Mouse (Mus musculus): ENCODE measurements around the gene Barx1.
A peak's percentile ranks its signal among the peaks of the same experiment; 100 is the strongest.

Gene Barx1

GRCm38 (mm10) chr13:48660221-48660734 lies 2.5 kb upstream of the Barx1 start:
- DNase-seq (ENCODE audit: low spot score in 2 of 2), result no peak

DNA sequence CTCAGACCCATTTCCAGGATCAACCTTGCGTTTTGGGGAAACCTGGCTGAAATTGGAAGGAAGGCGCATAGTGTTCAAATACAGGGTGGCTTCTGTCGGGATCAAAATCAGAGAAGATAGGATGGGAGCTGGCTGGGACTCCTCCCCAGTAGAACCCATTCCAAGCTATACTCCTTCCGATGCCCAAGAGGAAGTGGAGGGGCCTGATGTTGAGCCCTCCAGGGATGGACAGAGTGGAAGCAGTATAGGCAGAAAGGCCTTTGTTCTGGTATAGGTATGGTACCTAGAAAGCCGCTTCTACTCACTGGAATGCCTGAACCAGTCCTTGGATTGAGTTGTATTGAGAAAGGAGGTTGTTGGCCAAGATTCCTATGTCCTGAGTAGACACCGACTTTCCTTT lies 2.1 kb upstream of the Barx1 start:
- no peak for DNase-seq (ENCODE audit: low spot score in 2 of 2)

GRCm38 (mm10) chr13:48661561-48661960 lies 1.2 kb upstream of the Barx1 start:
- no peak for DNase-seq (ENCODE audit: low spot score in 2 of 2)

DNA sequence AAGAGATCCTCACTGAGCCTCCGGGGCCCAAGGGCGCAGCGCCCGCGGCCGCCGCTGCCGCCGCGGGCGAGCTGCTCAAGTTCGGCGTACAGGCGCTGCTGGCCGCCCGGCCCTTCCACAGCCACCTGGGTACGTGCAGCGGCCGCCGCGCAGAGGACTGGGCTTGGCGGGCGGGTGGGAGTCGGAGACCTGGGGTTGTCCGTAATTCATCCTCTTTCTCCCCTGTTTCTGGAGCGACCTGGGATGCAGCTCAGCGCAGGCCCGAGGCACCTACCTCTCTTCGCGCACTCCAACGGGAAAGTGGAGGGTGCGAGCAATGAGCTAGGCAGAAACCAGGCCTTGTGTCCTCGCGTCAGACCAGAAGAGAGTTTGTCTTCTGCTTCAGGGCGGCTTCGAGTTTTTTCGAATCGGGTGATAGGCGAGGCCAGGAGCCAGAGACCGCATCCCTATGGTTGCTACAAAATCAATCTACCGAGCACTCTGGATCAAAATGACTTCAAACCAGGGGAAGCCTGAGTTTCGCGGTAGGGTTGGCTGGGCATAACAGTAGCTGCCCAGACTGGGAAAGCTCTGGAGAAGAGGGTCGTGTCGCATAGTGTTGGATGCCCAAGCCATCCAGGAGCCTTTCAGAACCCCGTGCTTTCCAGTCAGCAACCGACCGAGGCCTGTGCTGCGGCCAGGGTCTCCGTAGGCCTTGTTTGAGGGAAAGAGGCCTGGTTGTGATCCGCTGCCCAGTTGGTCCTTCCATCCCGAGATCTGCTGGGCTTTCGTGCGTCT lies 601 bp downstream of the Barx1 start:
- no peak for DNase-seq (ENCODE audit: low spot score in 2 of 2)

DNA sequence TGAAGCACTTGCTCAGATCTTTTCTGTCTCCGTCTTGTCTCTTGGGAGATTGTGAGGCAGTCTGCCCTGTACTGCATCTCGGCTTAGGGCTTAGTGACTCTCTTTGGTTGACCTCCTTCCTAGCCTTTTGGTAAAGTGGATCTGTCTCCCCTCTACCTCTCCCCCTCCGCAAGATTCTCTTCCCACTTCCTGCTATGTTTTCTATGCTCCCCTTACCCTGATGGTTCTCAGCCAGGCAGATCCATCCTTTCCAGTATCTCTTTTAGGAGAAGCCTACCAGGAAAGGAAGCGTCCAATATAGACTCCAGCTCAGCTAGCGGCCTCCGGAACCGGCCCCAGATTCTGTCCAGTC lies 1.2 kb downstream of the Barx1 start:
- DNase-seq (ENCODE audit: low spot score in 2 of 2), result no peak

GRCm38 (mm10) chr13:48664916-48665655 lies 2.3 kb downstream of the Barx1 start:
- DNase-seq (ENCODE audit: low spot score in 2 of 2), result no peak

- DNase-seq (ENCODE audit: low spot score in 2 of 2), result no peak
These were observed 3.1 kb downstream of the Barx1 start for GRCm38 (mm10) chr13:48665656-48666597.

- no peak for DNase-seq (ENCODE audit: low spot score in 2 of 2)
These were observed 4.7 kb downstream of the Barx1 start for GRCm38 (mm10) chr13:48667461-48667860.

GRCm38 (mm10) chr13:48668091-48668975 lies 5.5 kb downstream of the Barx1 start:
- no peak for DNase-seq (ENCODE audit: low spot score in 2 of 2)

- no peak for DNase-seq (ENCODE audit: low spot score in 2 of 2)
These were observed 6.3 kb downstream of the Barx1 start for GRCm38 (mm10) chr13:48668976-48669534.

- no peak for DNase-seq (ENCODE audit: low spot score in 2 of 2)
These were observed 9.6 kb downstream of the Barx1 start for GRCm38 (mm10) chr13:48672312-48672840.

- DNase-seq (ENCODE audit: low spot score in 2 of 2), result no peak
These were observed 11.8 kb downstream of the Barx1 start for GRCm38 (mm10) chr13:48674609-48675008.

DNA sequence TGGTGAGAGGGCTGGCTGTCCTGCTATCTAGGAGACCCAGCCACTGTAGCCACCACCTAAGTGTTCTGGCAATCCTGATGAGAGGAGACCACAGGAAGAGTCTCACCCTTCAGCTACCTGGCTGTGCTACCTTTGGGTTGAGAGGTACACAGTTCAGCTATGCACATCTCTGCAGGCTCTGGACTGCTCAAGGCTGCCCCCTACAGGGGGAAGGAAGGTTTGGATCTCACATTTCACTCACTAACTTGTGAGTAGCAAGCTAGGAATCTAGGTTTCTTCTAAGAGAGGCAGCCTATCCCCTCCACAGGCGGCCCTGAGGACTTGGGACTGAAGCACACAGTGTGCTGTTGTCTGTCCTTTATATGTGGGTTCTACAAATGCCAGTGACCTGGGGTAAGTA lies 16.6 kb downstream of the Barx1 start:
- no peak for DNase-seq (ENCODE audit: low spot score in 2 of 2)

GRCm38 (mm10) chr13:48686666-48687065 lies 23.9 kb downstream of the Barx1 start:
- no peak for DNase-seq (ENCODE audit: low spot score in 2 of 2)

GRCm38 (mm10) chr13:48691991-48692390 lies 29.2 kb downstream of the Barx1 start:
- DNase-seq (ENCODE audit: low spot score in 2 of 2), result no peak

DNA sequence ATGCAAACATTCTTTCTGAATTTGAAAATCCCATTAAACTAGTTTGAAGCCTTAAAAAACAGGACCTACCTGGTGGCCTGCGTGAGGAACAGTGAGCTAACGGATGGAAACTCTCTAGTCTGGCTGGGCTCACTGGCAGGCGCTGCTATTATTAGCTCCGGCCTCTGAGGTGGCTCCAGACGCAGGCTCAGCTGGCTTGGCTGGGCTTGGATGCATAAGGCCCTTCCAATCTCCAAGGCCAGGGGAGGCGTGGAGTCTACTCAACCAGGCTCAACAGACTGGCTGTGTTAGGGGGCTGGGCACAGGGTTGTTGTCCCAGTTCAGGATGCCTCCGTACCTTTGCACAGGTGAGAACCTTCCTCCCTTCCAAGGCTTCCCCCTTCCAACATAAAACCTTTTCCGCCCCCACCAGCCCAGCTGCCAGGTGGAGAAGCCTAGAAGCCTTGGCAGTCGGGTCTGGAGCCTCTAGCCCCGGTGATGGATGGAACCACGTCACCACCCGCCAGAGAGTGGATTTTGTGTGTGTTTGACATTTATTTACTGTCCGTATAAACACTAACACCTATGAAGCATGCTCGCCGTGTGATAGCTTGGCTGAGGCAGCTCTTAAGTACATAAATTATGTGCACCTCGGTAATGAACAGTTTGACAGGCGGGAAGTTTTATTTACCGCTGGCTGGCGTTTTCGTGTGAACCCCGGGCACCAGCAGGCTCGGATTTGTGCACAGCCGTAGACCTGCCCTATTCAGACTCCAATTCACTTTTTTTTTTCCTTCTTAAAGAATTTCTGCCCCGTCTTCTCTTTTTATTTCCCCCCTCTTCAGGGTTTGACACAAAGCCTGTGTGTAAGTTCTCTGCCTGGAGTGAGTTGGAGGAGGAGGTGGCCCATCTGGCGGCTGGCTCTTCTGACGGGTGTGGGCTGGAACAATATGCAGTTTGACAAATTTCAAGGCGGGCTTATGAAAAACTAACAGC lies 31.6 kb downstream of the Barx1 start:
- peak; percentile 46 to 48 for DNase-seq (ENCODE audit: low spot score in 2 of 2)

DNA sequence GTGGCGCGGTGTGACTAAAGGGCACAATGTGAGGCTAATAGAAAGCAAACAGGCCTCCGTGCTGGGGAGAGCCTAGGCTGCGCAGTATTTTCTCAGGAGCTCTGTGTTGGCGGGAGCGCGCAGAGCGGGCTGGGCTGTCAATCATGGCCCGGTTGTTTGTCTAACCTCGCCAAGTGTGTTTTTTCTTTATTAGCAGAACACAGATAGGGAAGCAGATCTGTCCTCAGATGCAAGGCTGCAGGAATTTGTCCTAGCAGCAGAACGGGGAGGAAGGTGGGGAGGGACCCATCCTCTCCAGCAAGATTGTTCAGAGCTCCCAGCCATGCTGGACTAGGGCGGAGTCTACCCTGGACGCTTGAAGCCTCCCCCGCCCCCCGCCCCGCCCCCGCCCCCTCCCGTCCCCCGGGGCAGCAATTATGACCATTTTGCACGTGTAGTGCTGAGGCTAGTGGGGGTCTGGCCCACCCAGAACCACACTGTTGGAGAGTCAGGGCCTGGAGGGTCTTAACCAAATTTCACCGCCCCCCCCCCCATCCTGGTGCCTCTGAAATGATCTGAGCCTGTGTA lies 43.7 kb downstream of the Barx1 start:
- DNase-seq (ENCODE audit: low spot score in 2 of 2), result no peak

- DNase-seq (ENCODE audit: low spot score in 2 of 2), result no peak
These were observed 49.9 kb downstream of the Barx1 start for GRCm38 (mm10) chr13:48712675-48713074.

- no peak for DNase-seq (ENCODE audit: low spot score in 2 of 2)
These were observed 53.3 kb downstream of the Barx1 start for GRCm38 (mm10) chr13:48716075-48716474.

Data from heart, adult 9 months (tissue).